Mouse (Mus musculus) heart, postnatal 4 days (tissue): ENCODE data around the gene Sec16a. TPM values are rescaled to one million over a fixed set of nuclear protein-coding genes. Genes with fewer than 3 reads are reported as not detected.

Experiments used
- DNase-seq: peaks from one replicate; pipeline ENCODE4 v3.0.0; 2021
- total RNA-seq, 2 experiments: library from RNA; stranded (reverse); gene quantifications; 2 replicates each; pipeline ENCODE4 v1.2.3; 2021

The Sec16a gene
- total RNA-seq: 10 to 100 TPM; 37.0 to 39.0 TPM

GRCm38 (mm10) chr2:26444946-26445665 lies at the start of gene Sec16a:
Sec16a (minus strand) TSS chr2:26445216.
- peak; percentile 100 for DNase-seq

- no peak for DNase-seq
Observed at GRCm38 (mm10) chr2:26494396-26494795, 49.4 kb upstream of the Sec16a start.

- DNase-seq: peak; percentile 41
Observed at GRCm38 (mm10) chr2:26493021-26493781, 48.2 kb upstream of the Sec16a start.

DNA sequence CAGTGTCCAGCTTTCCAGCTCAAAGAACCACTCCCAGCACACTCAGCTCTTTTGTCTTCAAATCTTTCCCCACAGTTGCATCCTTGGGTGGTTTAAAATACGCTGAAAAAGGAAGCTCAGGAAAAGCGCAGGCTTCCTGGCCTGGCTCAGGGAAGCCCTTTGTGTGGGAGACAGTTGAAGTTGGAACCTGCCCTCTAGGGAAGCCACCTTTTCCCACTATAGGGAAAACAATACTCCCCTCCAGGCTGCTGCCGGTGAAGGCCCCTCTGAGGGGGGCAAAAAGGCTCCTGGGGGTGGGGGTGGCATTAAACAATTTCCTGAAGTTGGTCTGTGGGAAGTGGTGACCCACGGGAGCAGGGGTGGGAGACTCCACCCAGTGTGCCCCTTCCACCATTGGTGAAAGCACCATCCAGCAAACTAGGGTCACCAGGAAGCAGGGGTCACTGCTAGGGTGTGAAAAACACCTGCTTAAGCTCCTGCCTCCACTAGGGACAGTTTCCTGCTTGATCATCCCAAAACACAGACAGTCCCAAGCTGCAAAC lies 45.8 kb upstream of the Sec16a start:
- no peak for DNase-seq

DNA sequence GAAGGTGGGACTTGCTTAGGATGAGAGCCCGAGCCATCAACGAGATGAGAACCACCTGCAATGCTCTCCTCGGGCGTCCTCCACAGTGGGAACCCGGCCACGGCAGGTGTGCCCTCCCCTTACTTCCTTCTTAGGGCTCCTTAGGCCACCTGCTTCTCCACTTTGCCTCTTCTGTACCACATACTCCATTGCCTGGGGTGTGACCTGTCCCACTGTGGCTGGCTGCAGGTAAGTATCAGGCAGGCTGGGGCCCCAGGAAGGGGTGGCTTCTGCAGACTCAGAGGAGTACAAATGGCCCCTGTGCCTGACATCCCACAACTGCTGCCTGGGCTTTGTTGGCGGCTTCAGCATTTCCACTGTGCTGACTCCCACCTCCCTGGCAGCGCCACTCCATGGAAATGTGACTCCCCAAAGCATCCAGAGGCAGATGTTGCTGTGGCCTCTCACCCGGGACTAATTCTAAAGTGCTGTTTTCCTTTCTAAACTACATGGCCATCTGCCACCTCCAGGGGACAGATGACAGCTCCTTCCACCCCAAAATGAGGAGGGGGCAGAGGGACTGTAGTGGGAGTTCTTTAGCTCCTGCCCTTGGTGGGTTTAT lies 43.6 kb upstream of the Sec16a start:
- DNase-seq: no peak

GRCm38 (mm10) chr2:26487322-26488021 lies 42.5 kb upstream of the Sec16a start:
- DNase-seq: peak; percentile 42

- no peak for DNase-seq
Observed at GRCm38 (mm10) chr2:26486835-26487321, 41.9 kb upstream of the Sec16a start.

GRCm38 (mm10) chr2:26486264-26486810 lies 41.3 kb upstream of the Sec16a start:
- no peak for DNase-seq

GRCm38 (mm10) chr2:26485710-26486109 lies 40.7 kb upstream of the Sec16a start:
- no peak for DNase-seq

- DNase-seq: no peak
Observed at GRCm38 (mm10) chr2:26485278-26485677, 40.3 kb upstream of the Sec16a start.

DNA sequence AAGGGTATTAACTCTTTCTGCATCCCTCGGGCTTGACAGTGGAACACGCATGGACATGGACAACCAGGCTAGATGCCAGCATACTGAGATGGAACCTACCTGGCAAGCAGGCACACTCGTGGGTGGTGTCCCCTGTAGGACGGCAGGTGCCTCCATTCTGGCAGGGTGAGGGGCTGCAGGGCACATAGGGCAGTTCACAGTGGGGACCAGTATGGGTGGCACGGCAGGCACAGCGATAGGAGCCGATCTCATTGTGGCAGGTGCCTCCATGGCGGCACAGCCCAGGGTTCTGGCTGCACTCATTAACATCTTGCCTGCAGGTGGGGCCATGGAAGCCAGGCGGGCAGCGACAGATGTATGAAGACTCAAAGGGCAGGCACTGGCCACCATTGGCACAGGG lies 39.2 kb upstream of the Sec16a start:
- no peak for DNase-seq

DNA sequence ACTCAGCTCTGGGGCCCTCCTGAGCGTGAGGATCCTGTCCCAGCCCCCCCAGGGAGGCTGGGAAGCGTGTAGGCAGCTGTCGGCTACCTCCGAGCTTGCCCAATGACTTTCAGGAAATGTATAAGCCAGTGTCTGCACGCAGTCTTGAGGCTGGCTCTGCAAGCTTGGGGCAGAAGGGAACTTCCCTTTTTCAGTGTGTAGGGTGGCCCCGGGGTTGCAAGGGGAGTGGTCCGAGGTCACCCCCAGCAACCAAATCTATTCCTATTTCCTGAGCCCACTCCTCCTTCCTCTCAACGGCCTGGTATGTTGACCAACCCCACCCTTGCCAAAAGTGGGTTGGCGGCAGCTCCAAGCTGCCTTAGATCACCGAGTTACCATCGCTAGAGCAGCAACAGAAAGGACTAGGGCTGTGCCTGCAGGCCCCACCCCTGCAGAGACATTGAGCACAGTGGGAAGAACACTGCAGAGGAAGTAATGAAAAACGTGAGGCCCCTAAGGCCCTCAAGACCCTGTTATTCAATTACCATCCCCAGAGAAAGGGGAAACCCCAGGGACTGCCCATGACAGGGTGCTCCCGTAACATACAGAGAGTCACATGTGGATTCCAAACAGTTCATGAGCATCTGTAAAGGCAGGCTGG lies 38.3 kb upstream of the Sec16a start:
- DNase-seq: no peak

DNA sequence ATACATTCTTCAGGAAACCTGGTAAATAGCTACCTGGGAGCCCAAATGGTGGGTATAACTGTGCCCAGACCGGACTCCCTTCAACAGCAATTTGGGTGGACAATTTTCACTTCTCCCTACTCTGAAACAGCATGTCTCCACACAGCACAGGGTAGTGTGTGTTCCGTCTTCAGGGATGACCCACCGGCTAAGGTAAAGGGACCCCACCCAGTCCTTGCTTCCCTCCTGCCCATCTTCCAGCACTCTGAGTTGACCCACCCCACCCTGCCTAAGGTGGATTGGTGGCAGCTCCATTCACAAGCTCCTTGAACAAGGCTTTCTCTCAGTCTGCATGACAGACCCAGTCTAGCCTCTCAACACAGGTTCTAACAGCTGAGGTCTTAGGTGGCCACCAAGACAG lies 37.8 kb upstream of the Sec16a start:
- DNase-seq: no peak

DNA sequence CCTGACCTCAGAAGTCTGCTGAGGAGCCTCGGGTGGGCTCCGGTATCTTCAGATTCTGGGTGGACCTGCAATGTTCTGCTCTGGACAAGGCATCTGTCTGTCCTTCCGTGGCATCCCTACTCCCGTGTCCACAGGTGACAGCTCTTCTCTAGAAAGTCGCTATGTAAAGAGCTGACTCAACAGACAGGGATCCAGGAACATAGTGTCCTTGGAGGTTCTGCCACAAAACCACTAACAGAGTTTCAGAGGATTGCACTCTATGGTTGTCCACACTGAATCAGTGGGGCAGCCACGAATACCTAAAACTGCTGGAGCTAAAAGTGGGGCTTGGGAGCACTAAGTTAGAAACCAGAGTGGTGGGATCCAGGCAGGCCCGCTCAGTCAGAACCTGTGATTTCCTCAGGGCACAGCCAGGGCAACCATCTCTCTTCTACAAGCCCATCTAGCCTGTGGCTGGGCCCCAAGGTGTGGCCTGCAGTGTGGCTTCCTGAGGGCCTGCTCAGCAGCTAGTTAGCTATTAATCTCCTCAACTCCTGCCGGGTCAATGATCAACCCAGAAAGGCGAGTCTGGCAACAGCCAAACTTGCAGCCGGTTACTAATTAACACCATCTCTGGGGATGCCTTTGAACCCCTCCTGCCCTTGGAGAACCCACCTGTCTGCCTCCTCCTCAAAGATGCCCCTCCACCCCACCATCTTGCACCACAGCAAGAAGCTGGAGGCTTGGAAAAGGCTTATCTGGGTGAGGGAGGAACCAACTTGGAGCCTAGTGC lies 36.9 kb upstream of the Sec16a start:
- DNase-seq: no peak

GRCm38 (mm10) chr2:26480911-26481310 lies 35.9 kb upstream of the Sec16a start:
- no peak for DNase-seq

- DNase-seq: no peak
Observed at GRCm38 (mm10) chr2:26478685-26479205, 33.7 kb upstream of the Sec16a start.

- no peak for DNase-seq
Observed at GRCm38 (mm10) chr2:26477911-26478310, 32.9 kb upstream of the Sec16a start.

DNA sequence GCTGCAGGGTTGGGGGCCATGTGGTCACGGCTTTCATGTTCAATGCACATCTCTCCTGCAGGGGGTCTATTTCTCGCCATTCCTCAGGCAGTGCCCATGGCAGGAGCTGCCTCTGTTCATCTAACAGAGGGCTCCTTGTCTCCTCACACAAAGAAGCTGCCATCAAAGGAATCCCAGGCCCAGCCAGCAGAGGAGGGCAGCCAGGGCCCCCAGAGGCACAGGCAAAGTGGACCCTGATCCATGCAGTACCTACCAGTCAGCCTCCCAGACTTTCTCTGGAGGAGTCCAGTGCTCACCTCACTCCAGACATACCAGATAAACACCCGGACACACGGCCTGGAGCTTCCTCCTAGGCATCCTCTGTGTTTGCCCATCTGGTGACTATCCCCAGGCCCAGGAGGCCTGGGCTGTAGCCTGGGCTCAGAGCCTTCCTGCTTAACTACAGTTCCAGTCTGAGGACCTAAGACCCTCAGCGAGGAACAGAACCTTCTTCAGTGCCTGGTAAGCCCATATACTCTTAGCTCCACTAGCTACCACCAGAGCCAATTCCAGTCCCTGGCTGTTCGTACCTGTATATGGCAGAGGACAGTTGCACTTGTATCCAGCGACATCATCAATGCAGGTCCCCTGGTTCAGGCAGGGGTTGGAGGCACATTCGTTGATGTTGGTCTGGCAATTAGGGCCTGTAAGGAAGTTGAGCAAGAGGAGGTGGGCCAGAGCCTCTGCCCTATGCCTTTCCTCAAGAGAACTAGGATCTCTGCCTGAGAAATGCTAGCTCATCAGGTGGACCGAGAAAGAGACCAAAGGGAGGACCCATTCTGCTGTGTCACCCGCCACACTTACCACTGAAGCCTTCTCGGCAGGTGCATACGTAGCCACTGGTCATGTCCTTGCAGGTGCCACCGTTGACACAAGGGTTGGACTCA lies 30.8 kb upstream of the Sec16a start:
- DNase-seq: no peak

DNA sequence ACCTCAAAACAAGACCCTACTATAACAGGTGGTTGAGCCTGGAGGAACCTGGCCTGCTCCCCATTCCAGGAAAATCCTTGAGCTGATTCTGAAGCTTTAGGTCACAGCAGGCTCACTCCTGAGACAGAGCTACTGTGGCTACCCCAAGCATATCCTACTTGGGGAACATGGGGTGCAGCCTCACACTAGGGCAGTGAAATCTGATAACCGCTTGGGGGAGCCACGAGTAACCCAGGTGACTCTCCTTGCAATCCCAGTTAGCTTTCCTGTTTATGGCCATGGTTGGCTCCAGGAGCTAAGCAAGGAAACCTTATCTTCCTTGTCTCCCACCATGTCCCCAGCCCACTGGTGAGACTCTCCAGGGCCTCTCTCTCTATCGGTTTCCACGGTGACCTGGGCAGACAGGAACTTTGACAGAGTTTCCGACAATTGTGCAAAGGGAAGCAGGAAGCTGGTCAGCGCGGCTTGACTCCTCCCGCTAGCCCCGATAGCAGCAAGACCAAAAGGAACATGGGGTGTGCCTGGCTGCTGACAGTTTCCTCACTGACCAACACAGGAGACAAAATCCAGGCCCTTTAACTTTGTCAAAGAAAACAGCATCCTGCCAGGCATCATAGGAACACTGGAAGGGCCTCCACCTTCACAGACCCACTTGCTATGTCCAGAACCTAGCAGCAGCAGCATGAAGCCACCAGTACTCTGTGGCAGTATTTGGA lies 29.9 kb upstream of the Sec16a start:
- DNase-seq: peak; percentile 75
